ENCODE assay signal across 18 mouse cellular contexts in genomic region chr19:23434433-23434832, GRCm38 (mm10). TPM values are rescaled to one million over a fixed set of nuclear protein-coding genes. Genes with fewer than 3 reads are reported as not detected.
DNase-seq lines count a peak whose midpoint lies in the region; ATAC-seq lines count a peak whose summit lies in the region.
"Had no signal": no experiment of that assay in that cellular context is flagged by ENCODE, and none has a peak within 500 bp of the region (broad histone marks: within the 10 kb centered on the region; RNA-seq: fewer than 3 reads in every experiment).

No protein-coding gene starts in this region.

- no peaks in the 10 kb centered on the region for H3K27me3 ChIP-seq in lung, embryonic 15.5 days
- no peaks in the 10 kb centered on the region for H3K27me3 ChIP-seq in intestine, embryonic 16.5 days (replicated peaks; ENCODE audit: control insufficient read depth, insufficient read depth, low read length)
- no peaks in the 10 kb centered on the region for H3K27me3 ChIP-seq in stomach, embryonic 14.5 days (ENCODE audit: control insufficient read depth, insufficient read depth, low read length)
- H3K27me3 ChIP-seq in hindbrain, embryonic 13.5 days, result no peaks in the 10 kb centered on the region
- H3K27me3 ChIP-seq: forebrain, embryonic 13.5 days; heart, embryonic 13.5 days; hindbrain, embryonic 12.5 days had no signal

- no peak overlapping the region for H3K27ac ChIP-seq in lung, embryonic 15.5 days
- H3K27ac ChIP-seq in intestine, embryonic 16.5 days (ENCODE audit: low read length), result peak overlapping the region; percentile 42; the same call in 1 of the 2 replicates
- H3K27ac ChIP-seq in stomach, embryonic 14.5 days (ENCODE audit: low read length), result peak overlapping the region; percentile 74; the same call in 1 of the 2 replicates
- no peak overlapping the region for H3K27ac ChIP-seq in hindbrain, embryonic 13.5 days
- H3K27ac ChIP-seq: embryonic facial prominence, embryonic 10.5 days; forebrain, embryonic 13.5 days; heart, embryonic 13.5 days; hindbrain, embryonic 12.5 days had no signal

- no peaks in the 10 kb centered on the region for H3K4me1 ChIP-seq in lung, embryonic 15.5 days
- no peaks in the 10 kb centered on the region for H3K4me1 ChIP-seq in intestine, embryonic 16.5 days (ENCODE audit: control insufficient read depth, insufficient read depth, low read length)
- H3K4me1 ChIP-seq in stomach, embryonic 14.5 days (ENCODE audit: control insufficient read depth, insufficient read depth, low read length), result no peaks in the 10 kb centered on the region
- H3K4me1 ChIP-seq in hindbrain, embryonic 13.5 days (replicated peaks), result no peaks in the 10 kb centered on the region
- H3K4me1 ChIP-seq: embryonic facial prominence, embryonic 10.5 days; forebrain, embryonic 13.5 days; heart, embryonic 13.5 days; hindbrain, embryonic 12.5 days had no signal

- DNase-seq in lung, postnatal 10 days, result no peak
- no peak for DNase-seq in gastrocnemius, postnatal 36 days
- DNase-seq: adrenal gland, adult 2 months; adrenal gland, postnatal 25 days; cerebellum, adult 2 months; cerebellum, postnatal 10 days; forebrain, postnatal 0 days; gastrocnemius, postnatal 14 days; heart, postnatal 36 days had no signal

- no peak overlapping the region for H3K4me3 ChIP-seq in lung, embryonic 15.5 days
- H3K4me3 ChIP-seq in intestine, embryonic 16.5 days (ENCODE audit: low read length), result no peak overlapping the region
- no peak overlapping the region for H3K4me3 ChIP-seq in stomach, embryonic 14.5 days (ENCODE audit: low read depth, low read length)
- H3K4me3 ChIP-seq in hindbrain, embryonic 13.5 days, result no peak overlapping the region
- H3K4me3 ChIP-seq: embryonic facial prominence, embryonic 10.5 days; forebrain, embryonic 13.5 days; heart, embryonic 13.5 days; hindbrain, embryonic 12.5 days had no signal

- no peaks in the 10 kb centered on the region for H3K9me3 ChIP-seq in lung, embryonic 15.5 days
- no peaks in the 10 kb centered on the region for H3K9me3 ChIP-seq in intestine, embryonic 16.5 days (ENCODE audit: control insufficient read depth, low read length)
- H3K9me3 ChIP-seq in stomach, embryonic 14.5 days (ENCODE audit: control insufficient read depth, low read depth, low read length), result no peaks in the 10 kb centered on the region
- H3K9me3 ChIP-seq in hindbrain, embryonic 13.5 days, result no peaks in the 10 kb centered on the region
- H3K9me3 ChIP-seq: embryonic facial prominence, embryonic 10.5 days; forebrain, embryonic 13.5 days; heart, embryonic 13.5 days; hindbrain, embryonic 12.5 days had no signal

- ATAC-seq in lung, embryonic 15.5 days (ENCODE audit: borderline replicate concordance, extremely low read depth, low FRiP score, low TSS enrichment), result peak; percentile 31; the same call in 1 of the 2 replicates
- ATAC-seq in intestine, embryonic 16.5 days, result no peak
- no peak for ATAC-seq in stomach, embryonic 14.5 days (ENCODE audit: insufficient number of reproducible peaks, insufficient read depth, low FRiP score, low read depth)
- ATAC-seq in hindbrain, embryonic 13.5 days (ENCODE audit: low FRiP score), result no peak
- ATAC-seq: forebrain, embryonic 13.5 days; forebrain, postnatal 0 days had no signal

- no peak overlapping the region for H3K4me2 ChIP-seq in lung, embryonic 15.5 days
- no peak overlapping the region for H3K4me2 ChIP-seq in intestine, embryonic 16.5 days (ENCODE audit: low read depth, low read length)
- no peak overlapping the region for H3K4me2 ChIP-seq in stomach, embryonic 14.5 days (replicated peaks; ENCODE audit: low read depth, low read length)
- no peak overlapping the region for H3K4me2 ChIP-seq in hindbrain, embryonic 13.5 days
- H3K4me2 ChIP-seq: forebrain, embryonic 13.5 days; heart, embryonic 13.5 days; hindbrain, embryonic 12.5 days had no signal

- H3K36me3 ChIP-seq in lung, embryonic 15.5 days, result no peaks in the 10 kb centered on the region
- H3K36me3 ChIP-seq in intestine, embryonic 16.5 days (ENCODE audit: control insufficient read depth, insufficient read depth, low read length), result no peaks in the 10 kb centered on the region
- H3K36me3 ChIP-seq in stomach, embryonic 14.5 days (ENCODE audit: control insufficient read depth, insufficient read depth, low read length), result no peaks in the 10 kb centered on the region
- no peaks in the 10 kb centered on the region for H3K36me3 ChIP-seq in hindbrain, embryonic 13.5 days
- H3K36me3 ChIP-seq: embryonic facial prominence, embryonic 10.5 days; heart, embryonic 13.5 days; hindbrain, embryonic 12.5 days had no signal

- no peak overlapping the region for H3K9ac ChIP-seq in lung, embryonic 15.5 days
- H3K9ac ChIP-seq in intestine, embryonic 16.5 days (ENCODE audit: low read depth, low read length), result no peak overlapping the region
- no peak overlapping the region for H3K9ac ChIP-seq in stomach, embryonic 14.5 days (replicated peaks; ENCODE audit: low read depth, low read length)
- H3K9ac ChIP-seq in hindbrain, embryonic 13.5 days, result no peak overlapping the region
- H3K9ac ChIP-seq: forebrain, embryonic 13.5 days; forebrain, postnatal 0 days; heart, embryonic 13.5 days; hindbrain, embryonic 12.5 days had no signal

- intact Hi-C loops in gastrocnemius, postnatal 36 days (cut with DNase I), result no loop called here

- 55% methylated on average over 11 of the region's 11 CpGs for WGBS in lung, embryonic 15.5 days
- 70% methylated on average over 11 of the region's 11 CpGs for WGBS in intestine, embryonic 16.5 days
- 59% methylated on average over 11 of the region's 11 CpGs for WGBS in stomach, embryonic 14.5 days
- WGBS in hindbrain, embryonic 13.5 days, result 91% methylated on average over 11 of the region's 11 CpGs

RNA-seq across cellular contexts. Expression of gene Mamdc2, which starts 13.8 kb away (rescaled TPM):
- 4.9 and 5.1 TPM in 2 replicates for polyA plus RNA-seq in lung, embryonic 15.5 days (2015; fragmentation: Nextera tagmentation; extraction: Ambion mirVana)
- 2.0 and 2.1 TPM in 2 replicates for polyA plus RNA-seq in intestine, embryonic 16.5 days (2015; fragmentation: Nextera tagmentation; extraction: Ambion mirVana)
- polyA plus RNA-seq in stomach, embryonic 14.5 days (2014; fragmentation: Nextera tagmentation; extraction: Ambion mirVana), result 5.0 and 5.3 TPM in 2 replicates
- 0.99 and 1.4 TPM in 2 replicates for polyA plus RNA-seq in hindbrain, embryonic 13.5 days (2015; fragmentation: Nextera tagmentation; extraction: Ambion mirVana)
- under 1 TPM; 0.89 to 0.92 TPM for total RNA-seq in gastrocnemius, postnatal 36 days (2021)
- total RNA-seq: granulocyte monocyte progenitor cell, adult 5-6 weeks had no signal

Comparison
In these comparisons a context has a peak if more than half of its experiments do, and no peak if none do; other contexts are left out.
1. H3K27ac ChIP-seq: peak in intestine, embryonic 16.5 days (single experiment) and stomach, embryonic 14.5 days (single experiment); none in lung, embryonic 15.5 days (single experiment) and hindbrain, embryonic 13.5 days (single experiment).